Mouse (Mus musculus) neural tube, postnatal 0 days (tissue): Measurements from ENCODE around the gene Gm867. TPM values are rescaled to one million over a fixed set of nuclear protein-coding genes. Genes with fewer than 3 reads are reported as not detected.

Source experiments
- polyA plus RNA-seq: library from polyadenylated mRNA; unstranded; fragments of >200 nt; fragmentation: Nextera tagmentation; extraction: Ambion mirVana; gene quantifications from 2 replicates; pipeline ENCODE4 v1.2.1, GENCODE M21; 2015

The Gm867 gene
- polyA plus RNA-seq: 1.7 and 2.3 TPM in 2 replicates

DNA sequence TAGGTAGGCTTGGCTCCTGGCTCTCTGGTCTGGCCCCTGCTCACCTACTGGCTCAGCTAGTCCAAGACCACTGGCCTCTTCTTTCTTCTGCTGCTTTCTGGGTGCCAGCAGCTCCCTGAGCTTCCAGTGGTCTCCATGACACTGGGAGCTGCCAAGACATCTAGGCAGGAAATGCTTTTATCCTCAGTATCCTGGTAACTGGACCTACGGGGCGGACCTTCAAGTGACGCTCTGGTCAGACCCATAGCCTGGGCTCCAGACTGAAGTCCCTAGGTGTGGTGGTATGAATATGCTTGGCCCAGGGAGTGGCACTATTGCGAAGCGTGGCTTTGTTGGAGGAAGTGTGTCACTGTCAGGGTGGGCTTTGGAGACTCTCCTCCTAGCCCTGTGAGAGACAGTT, at the start of gene Gm867:
Gm867 (minus strand) TSS at position 153 of the 400 bp plus-strand sequence.

DNA sequence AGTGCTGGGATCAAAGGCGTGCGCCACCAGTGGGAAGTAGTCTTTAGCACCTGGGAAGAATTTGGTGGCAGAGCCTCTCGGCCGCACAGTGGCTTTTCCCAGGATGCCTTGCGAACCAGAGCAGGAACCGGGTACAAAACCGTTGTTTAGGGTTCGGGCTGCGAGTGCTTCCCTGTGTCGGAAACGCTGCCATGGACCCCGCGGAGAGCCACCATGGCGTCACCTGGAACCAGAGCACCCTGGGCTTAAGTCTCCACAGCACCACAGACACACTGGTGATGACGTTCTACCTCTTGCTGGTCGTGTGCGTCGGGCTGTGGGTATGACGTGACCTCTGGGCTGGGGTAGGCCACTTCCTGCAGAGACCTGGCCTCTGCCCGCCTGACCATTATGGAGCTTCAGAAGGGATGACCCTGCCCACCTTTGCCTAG, 13.9 kb upstream of the Gm867 start, which contains the start of gene Gm5134:
Gm5134 (plus strand) TSS at position 134 of the 431 bp plus-strand sequence.

DNA sequence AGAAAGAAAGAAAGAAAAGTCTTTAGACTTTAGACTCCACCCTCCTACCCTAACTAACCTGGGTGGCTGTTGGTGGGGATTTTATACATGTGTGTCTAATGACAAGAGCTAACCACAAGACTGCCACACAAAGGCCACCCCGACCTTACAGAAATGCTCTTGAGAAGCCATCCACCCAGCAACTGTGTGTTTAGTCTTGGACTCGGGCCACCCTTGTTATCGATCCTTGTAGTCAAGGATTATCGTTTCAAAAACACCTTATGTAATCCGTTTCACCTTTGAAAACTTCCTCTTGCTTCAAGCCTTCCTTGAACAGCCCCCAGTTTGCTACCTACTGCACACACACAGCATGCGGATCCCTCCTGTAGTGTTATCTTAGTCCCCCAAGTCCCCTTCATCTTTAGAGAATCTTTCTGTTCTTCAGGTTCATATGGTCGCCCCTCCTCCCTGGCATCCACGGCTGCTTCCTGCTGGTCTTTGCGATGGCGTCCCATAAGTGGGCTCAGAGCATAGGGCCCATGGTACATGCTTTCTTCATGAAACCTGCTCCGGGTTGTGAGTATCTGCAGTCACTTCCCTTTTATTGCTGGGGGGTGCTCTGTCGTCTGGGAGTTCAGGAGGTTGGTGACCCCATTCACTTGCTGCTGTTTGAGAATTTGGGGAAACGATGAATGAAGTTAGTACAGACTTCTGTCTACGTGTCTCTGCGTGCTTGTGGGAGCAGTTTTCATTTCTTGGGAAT, 2.4 kb upstream of the Gm867 start, which contains the start of gene Vpreb3:
Vpreb3 (plus strand) TSS at position 322 of the 742 bp plus-strand sequence.

DNA sequence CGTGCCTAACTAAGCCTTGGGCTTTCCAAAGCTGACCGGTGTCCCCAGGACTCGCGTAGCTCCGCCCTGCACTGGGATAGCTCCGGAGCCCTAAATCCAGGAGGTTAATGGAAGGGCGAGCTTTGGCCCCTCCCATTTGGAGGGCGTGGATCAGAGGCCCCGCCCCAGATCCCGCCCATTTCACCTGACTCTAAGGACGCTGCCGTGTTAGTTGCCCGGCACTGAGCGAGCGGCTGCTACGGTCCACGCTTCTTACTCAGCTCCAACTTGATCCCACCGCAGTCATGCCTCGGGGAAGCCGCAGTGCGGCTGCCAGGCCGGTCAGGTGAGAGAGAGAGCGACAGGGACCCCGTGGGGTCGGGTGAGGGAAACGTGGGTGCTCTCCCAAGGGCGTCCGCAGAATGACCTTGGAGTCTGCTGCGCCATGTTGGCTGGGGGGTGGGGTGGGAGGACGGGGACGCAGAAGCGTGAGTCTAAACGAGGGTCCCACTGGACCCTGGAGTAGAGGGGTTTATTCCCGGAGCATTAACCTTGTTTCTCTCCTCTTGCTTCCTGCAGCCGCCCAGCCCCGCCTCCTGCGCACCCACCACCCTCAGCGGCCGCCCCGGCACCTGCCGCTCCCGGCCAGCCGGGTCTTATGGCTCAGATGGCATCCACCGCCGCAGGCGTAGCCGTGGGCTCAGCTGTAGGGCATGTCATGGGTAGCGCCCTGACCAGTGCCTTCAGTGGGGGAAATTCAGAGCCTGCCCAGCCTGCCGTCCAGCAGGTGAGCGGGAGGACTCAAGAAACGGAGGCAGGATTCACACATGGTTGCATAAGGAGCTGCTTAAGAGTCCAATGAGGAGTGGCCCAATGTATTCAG, 4.6 kb downstream of the Gm867 start, which contains the start of gene Mmp11:
Mmp11 (minus strand) TSS at position 817 of the 862 bp plus-strand sequence.

DNA sequence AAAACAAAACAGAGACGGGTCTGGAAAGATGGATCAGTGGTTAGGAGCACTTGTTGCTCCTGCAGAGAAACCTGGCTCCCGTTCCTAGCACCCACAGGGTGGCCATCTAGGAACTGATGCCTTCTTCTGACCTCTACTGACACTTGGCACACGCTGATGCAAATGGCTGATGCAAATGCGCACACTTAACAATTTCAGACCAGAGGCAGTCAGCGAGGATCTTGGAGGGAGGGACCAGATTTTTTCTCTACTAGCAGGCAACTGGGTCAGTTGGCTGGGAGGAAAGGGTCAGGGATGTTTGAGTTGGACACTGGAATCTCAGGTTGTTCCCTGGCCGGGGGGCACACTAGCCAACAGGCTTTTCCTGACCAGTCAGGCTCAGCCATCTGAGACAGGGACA, 7.6 kb downstream of the Gm867 start, which contains the start of gene Chchd10:
Chchd10 (plus strand) TSS at position 240 of the 400 bp plus-strand sequence.

DNA sequence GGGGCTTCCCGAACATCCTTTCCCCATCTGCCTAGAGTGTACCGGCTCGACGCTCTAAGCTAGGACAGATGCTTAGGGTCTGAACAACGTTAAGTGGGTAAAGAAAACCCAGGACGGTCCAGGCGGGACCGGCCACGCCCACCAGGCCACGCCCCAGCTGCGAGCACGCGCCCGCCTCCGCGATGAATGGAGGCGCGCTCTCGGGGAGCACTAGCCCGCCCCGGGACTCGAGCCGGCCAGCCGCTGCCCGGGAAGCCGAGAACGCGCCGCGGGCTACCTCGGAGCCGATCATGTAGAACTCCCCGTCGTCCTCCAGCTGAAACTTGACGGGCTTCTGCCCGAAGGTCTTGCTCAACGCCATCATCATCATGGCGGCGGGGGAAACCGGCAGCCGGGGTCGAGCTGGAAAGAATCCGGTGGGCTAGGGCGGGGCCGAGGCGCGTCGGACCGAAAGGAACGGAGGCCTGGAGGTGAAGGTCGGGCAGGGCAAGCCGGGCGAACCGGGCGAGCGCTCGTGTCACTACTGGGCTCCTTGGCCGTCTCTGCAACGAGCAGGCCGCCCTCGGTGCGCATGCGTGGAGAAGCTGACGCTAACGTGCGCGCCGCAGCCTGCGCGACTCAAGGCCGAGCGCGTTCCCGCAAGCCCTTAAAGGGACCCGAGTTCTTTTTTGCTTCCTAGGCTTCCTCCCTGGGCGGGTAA, 19.3 kb downstream of the Gm867 start, which contains the start of gene Smarcb1:
Smarcb1 (minus strand) TSS at position 592 of the 700 bp plus-strand sequence.

DNA sequence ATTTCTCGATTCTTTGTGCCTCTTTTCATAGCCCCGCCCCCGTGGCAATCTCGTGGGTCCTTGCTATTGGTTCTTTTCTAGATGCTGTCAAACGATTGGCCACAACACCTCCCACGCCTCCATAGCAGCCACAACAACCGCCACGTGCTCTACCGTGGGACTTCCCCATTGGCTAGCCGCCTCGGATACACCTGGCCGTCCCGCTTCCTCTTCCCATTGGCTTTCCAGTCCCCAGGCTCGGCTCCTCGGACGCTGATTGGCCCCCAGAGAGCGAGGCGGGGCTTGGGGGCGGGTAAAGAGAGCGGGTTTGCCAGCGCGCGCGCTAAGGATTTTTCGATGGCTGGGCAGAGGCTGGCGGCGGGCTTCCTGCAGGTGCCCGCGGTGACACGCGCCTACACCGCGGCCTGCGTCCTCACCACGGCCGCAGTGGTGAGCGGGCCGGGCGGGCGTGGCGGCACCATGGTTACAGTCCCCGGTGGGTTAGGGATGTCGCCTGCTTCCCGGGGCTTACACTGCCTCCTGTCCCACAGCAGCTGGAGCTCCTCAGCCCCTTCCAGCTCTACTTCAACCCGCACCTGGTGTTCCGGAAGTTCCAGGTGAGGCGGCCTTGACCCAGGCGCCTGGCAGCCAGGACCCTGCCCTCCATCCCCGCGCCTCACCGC, 47.3 kb downstream of the Gm867 start, which contains the start of gene Derl3:
Derl3 (plus strand) TSS at position 325 of the 662 bp plus-strand sequence.

Other genes starting within 250 kb of the Gm867 start
- 28.6 and 30.3 TPM in 2 replicates for gene Cabin1, start 176.3 kb downstream of the Gm867 start, polyA plus RNA-seq
- 128 and 167 TPM in 2 replicates for gene Ddt, start 167.3 kb downstream of the Gm867 start, polyA plus RNA-seq
- not detected in 2 replicates for gene Gm20441, start 159.7 kb downstream of the Gm867 start, polyA plus RNA-seq
- gene Gstt3, start 159.3 kb downstream of the Gm867 start, polyA plus RNA-seq: 2.0 and 2.7 TPM in 2 replicates
- 20.0 and 24.8 TPM in 2 replicates for gene Gstt1, start 142.1 kb downstream of the Gm867 start, polyA plus RNA-seq
- not detected in 2 replicates for gene Gstt4, start 118.1 kb downstream of the Gm867 start, polyA plus RNA-seq
- gene Gstt2, start 103.2 kb downstream of the Gm867 start, polyA plus RNA-seq: 9.0 and 9.8 TPM in 2 replicates
- gene Mif, start 80.4 kb downstream of the Gm867 start, polyA plus RNA-seq: 1,854 and 1,938 TPM in 2 replicates
- gene Derl3, start 47.3 kb downstream of the Gm867 start, polyA plus RNA-seq: 0.65 and 1.5 TPM in 2 replicates
- gene Smarcb1, start 19.1 kb downstream of the Gm867 start, polyA plus RNA-seq: 176 and 183 TPM in 2 replicates
- 372 and 376 TPM in 2 replicates for gene Chchd10, start 7.5 kb downstream of the Gm867 start, polyA plus RNA-seq
- gene Mmp11, start 4.2 kb downstream of the Gm867 start, polyA plus RNA-seq: 10.3 and 10.5 TPM in 2 replicates
- 1.5 TPM in 1 of 2 replicates, not detected in the other for gene Vpreb3, start 2.4 kb upstream of the Gm867 start, polyA plus RNA-seq
- gene Gm5134, start 13.8 kb upstream of the Gm867 start, polyA plus RNA-seq: not detected in 2 replicates
- gene Zfp280b, start 92.0 kb upstream of the Gm867 start, polyA plus RNA-seq: 7.8 and 10.4 TPM in 2 replicates
- not detected in 2 replicates for gene Slc5a4b, start 170.3 kb upstream of the Gm867 start, polyA plus RNA-seq
- gene Slc5a4a, start 206.8 kb upstream of the Gm867 start, polyA plus RNA-seq: 0.14 TPM in 1 of 2 replicates, not detected in the other